Mouse (Mus musculus): ENCODE measurements around the gene 1700001F09Rik.
"Not testable (repeated sequence)": the region's sequence is repeated elsewhere in the genome, so short reads cannot be mapped to it uniquely, and the experiment has no call there.

The 1700001F09Rik gene

DNA sequence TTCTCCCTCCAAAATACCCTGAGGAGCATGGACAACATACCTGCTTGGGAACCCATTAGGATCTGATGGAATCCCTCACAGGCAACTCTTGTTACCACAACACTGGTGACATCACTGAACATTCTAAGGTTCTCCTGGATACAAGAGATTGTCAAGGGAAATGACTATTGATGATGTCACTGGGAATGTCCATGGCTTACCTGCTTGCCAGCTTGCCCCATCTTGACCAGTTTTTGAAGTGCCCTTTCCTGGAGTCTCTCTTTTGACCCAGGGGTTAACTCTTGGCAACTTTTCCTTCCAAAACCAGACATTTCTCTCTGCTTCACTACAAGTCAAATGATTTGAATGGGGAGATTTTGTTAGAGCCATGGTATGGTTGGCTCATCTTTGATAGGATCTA lies at the start of gene 1700001F09Rik:
Gene 1700001F09Rik (minus strand): TSS at position 101 of the 400 bp plus-strand sequence.
- not testable (repeated sequence) for DNase-seq

DNA sequence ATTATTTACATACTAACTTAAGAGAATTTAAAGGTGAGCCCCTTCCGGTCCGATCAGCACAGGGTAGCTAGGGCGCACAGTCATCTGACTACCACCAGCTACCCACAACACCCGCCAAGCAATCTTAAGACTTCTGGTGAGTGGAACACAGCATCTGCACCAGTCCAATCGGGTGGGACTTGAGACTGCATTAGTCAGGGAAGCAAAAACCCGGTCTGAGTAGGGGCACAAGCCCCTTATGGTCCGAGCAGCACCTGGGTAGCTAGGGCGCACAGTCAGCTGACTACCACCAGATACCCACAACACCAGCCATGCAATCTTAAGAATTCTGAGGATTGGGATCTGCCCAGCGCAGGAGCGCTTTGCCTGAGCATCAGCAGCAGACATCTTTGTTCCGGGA lies 14.1 kb upstream of the 1700001F09Rik start:
- DNase-seq: peak; percentile 2

DNA sequence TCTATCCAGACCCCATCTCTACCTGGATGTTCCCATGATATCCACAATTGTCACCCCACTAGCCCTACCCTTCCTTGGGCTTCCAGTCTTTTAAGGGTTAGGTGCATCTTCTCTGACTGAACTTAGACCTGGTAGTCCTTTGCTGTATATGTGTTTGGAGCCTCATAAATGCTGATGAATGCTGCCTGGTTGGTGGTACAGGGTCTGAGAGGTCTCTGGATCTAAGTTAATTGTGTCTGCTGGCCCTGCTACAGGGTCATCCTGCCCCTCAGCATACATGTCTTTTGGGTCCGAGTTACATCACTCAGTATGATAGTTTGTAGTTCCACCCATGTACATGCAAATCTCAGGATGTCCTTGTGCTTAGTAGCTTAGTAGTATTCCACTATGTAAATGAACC lies 11.6 kb upstream of the 1700001F09Rik start:
- DNase-seq: not testable (repeated sequence)

DNA sequence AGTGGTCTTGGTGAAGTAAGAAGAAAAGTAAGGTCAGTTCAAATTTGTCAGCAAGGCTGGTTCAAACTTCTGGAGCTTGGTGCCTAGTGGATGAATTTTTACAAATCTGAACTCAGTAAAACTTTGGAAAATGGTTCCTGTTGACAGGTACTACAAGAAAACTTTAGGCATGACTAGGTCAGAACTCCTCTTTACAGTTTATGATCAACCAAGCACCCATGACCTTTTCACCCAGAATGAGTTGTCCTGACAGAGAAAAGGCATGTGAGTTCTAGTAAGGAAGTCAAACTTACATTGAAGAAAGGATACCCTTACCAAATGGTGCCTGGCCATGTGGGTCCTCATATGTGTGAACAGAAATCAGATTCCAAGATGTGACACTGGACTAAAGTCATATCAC lies 9.9 kb upstream of the 1700001F09Rik start:
- not testable (repeated sequence) for DNase-seq

DNA sequence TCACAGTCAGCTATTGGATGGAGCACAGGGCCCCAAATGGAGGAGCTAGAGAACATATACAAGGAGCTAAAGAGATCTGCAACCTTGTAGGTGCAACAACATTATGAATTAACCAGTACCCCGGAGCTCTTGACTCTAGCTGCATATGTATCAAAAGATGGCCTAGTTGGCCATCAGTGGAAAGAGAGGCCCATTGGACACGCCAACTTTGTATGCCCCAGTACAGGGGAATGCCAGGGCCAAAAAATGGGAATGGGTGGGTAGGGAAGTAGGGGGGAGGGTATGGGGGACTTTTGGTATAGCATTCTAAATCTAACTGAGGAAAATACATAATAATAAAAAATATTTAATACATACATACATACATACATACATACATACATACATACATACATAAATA lies 5.3 kb upstream of the 1700001F09Rik start:
- DNase-seq: not testable (repeated sequence)

DNA sequence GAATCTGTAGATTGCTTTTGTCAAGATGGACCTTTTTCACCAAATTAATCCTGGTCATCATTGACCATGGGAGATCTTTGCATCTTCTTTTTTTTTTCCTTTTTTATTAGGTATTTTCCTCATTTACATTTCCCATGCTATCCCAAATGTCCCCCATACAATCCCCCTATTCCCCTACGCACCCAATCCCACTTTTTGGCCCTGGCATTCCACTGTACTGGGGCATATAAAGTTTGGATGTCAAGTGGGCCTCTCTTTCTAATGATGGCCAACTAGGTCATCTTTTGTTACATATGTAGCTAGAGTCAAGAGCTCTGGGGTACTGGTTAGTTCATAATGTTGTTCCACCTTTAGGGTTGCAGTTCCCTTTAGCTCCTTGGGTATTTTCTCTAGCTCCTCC lies 10.0 kb downstream of the 1700001F09Rik start:
- DNase-seq: not testable (repeated sequence)

DNA sequence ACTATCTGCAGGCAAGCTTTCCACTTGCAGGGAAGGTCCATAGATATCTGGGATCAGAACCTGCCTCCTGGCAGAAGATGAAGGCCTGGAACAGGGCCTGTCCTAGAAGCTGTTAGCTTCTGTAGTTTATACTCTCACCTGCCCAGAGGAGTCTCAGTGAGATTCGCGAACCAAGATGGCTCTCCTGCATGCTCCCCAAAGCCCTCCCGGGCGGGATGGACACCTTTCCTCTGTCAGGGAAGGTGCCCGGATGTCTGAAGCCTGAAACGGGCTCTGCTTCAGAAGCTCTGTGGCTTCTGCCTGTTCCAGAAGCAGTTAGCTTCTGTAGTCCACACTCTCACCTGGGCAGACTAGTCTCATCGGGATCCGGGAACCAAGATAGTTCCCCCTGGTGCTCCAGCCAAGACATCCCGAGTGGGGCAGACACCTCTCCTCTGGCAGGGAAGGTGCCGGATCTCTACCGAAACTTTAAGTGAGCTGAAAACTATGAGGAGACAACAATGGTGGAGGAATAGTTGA lies 16.2 kb downstream of the 1700001F09Rik start:
- not testable (repeated sequence) for DNase-seq

DNA sequence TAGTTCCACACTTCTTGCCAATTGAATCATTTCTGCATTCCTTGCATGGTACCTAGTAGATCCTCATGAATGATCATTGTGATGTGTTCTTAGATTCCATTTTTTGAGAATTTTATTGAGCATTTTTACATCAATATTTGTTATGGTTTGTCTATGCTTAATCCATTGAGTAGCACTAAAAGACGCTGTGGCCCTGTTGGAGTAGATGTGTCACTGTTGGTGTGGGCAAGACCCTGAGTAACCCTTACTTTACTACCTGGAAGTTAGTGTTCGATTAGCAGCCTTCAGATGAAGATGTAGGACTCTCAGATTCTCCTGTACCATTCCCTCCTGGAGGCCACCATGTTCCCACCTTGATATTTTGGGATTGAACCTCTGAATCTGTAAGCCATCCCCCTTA lies 19.0 kb downstream of the 1700001F09Rik start:
- DNase-seq: not testable (repeated sequence)

DNA sequence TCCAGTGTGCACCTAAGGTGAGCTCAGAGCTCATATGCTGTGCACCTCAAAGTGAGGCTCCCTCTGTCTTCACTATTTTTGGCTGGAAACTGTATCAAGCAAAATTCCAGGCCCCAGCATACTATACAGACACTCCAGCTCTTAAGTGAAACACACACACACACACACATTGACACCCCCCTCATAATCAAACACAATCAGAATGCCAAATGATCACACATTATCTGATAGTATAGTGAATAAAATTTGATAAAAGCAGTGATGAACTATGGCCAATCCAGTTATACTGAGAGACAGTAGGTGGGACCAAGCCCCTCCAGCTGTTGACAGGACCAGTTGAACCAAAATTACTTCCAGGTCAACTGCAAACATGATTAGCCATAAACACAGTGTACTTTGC lies 28.1 kb downstream of the 1700001F09Rik start:
- DNase-seq: not testable (repeated sequence)

DNA sequence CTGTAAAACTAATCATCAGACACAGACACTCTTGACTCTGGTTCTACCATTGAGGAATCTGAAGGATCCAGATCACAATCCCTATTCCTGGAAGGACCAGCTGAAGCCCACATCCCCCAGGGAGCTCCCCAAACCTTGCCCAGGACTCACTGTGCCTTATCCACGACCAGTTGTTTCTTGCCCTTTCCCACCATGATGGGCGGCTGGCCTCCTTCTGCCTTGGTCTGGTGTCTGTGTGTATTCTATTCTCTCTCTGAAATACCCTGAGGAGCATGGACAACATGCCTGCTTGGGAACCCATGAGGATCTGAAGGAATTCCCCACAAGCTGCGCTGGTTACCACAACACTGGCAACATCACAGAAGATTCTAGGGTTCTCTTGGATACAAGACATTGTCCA lies 54.1 kb downstream of the 1700001F09Rik start, which contains the start of gene Gm8127:
Gene Gm8127 (minus strand): TSS at position 330 of the 400 bp plus-strand sequence.
- not testable (repeated sequence) for DNase-seq

Measured in right cerebral cortex, adult 18-20 months (tissue).